Comparison of ENCODE assay signal across 22 mouse cellular contexts in genomic region chr10:92933616-92934015, GRCm38 (mm10).
"Had no signal": no experiment of that assay in that cellular context is flagged by ENCODE, and none has a peak within 500 bp of the region (broad histone marks: within the 10 kb centered on the region; RNA-seq: fewer than 3 reads in every experiment).

No protein-coding gene starts in this region.

- DNase-seq: liver, postnatal 0 days; lung, adult 2 months; lung, postnatal 14 days; lung, postnatal 36 days; midbrain, embryonic 14.5 days; retina, postnatal 1 day; right cerebral cortex, adult 18-20 months; right cerebral cortex, postnatal 14 days; thymus, adult 2 months; thymus, postnatal 14 days; thymus, postnatal 36 days had no signal

- ATAC-seq: liver, postnatal 0 days; lung, postnatal 0 days; midbrain, embryonic 16.5 days had no signal

- H3K9me3 ChIP-seq: liver, embryonic 15.5 days; lung, embryonic 15.5 days; megakaryocyte, embryonic 14.5 days; midbrain, embryonic 12.5 days; neural tube, embryonic 13.5 days; neural tube, embryonic 15.5 days; stomach, embryonic 15.5 days had no signal

- H3K4me2 ChIP-seq: liver, embryonic 15.5 days; lung, embryonic 15.5 days; midbrain, embryonic 12.5 days; neural tube, embryonic 13.5 days; neural tube, embryonic 15.5 days; stomach, embryonic 15.5 days had no signal

- H3K4me1 ChIP-seq: liver, embryonic 15.5 days; lung, embryonic 15.5 days; megakaryocyte, embryonic 14.5 days; midbrain, embryonic 12.5 days; stomach, embryonic 15.5 days had no signal

- H3K9ac ChIP-seq: liver, embryonic 15.5 days; liver, postnatal 0 days; lung, embryonic 15.5 days; midbrain, embryonic 12.5 days; neural tube, embryonic 13.5 days; neural tube, embryonic 15.5 days; stomach, embryonic 15.5 days had no signal

- H3K4me3 ChIP-seq: liver, embryonic 15.5 days; lung, embryonic 15.5 days; megakaryocyte, embryonic 14.5 days; midbrain, embryonic 12.5 days; neural tube, embryonic 13.5 days; neural tube, embryonic 15.5 days; stomach, embryonic 15.5 days had no signal

- H3K36me3 ChIP-seq: liver, embryonic 15.5 days; lung, embryonic 15.5 days; midbrain, embryonic 12.5 days; neural tube, embryonic 13.5 days; neural tube, embryonic 15.5 days; stomach, embryonic 15.5 days had no signal

- H3K27me3 ChIP-seq: liver, embryonic 15.5 days; lung, embryonic 15.5 days; megakaryocyte, embryonic 14.5 days; midbrain, embryonic 12.5 days; neural tube, embryonic 13.5 days; neural tube, embryonic 15.5 days; stomach, embryonic 15.5 days had no signal

- H3K27ac ChIP-seq: liver, embryonic 15.5 days; lung, embryonic 15.5 days; macrophage; midbrain, embryonic 12.5 days; neural tube, embryonic 13.5 days; neural tube, embryonic 15.5 days; stomach, embryonic 15.5 days; stomach, postnatal 0 days had no signal
